Mouse (Mus musculus) bone marrow macrophage, adult 2 months (primary cell): ENCODE measurements around the gene Strap.

ENCODE experiments used
- CTCF ChIP-seq: IDR thresholded peaks from 2 replicates; pipeline ENCODE4 v1.5.1; 2012; ENCODE audit warnings: low read depth, mild to moderate bottlenecking, low read length, moderate library complexity
- POLR2A ChIP-seq: IDR thresholded peaks from 2 replicates; pipeline ENCODE4 v1.6.1; 2012; ENCODE audit warnings: mild to moderate bottlenecking, low read depth, low read length, borderline replicate concordance

- TF ChIP-seq POLR2A (no peak), CTCF (no peak)
Measured at GRCm38 (mm10) chr6:137757891-137758290, 23.0 kb downstream of the Strap start.
